In the genomic region with DNA sequence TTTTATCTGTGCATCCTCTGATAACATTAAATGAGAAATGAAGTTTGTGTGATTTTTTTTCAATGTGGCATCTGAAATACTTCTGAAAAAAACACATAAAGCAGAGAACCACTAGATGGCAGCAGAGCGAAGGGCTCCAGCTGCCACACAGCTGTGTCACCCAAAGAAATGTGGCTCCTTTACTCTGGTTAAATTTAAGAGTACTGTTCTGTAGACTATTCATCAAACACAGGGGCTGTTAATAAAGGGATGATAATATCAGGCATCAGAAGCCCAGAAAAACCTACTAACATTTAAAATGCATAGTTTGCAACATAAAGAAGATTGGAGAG, we compare ENCODE assay signal across 8 mouse cellular contexts. TPM values are rescaled to one million over a fixed set of nuclear protein-coding genes. Genes with fewer than 3 reads are reported as not detected.
DNase-seq lines count a peak whose midpoint lies in the region; ATAC-seq and TF ChIP-seq lines count a peak whose summit lies in the region.

No protein-coding gene starts in this region.

- H3K79me2 ChIP-seq in heart, adult 2 months (replicated peaks; ENCODE audit: control insufficient read depth, insufficient read depth, low read length), result no peaks in the 10 kb centered on the region

- peak; percentile 96; the same call in 1 of the 2 replicates for TF ChIP-seq CTCF in heart, adult 2 months (IDR thresholded peaks at IDR 0.05)
- TF ChIP-seq CTCF in bone marrow, adult 2 months (IDR thresholded peaks at IDR 0.05; ENCODE audit: control insufficient read depth, insufficient read depth, low read length), result peak; percentile 80
- peak; percentile 87 for TF ChIP-seq CTCF in forebrain, postnatal 0 days (IDR thresholded peaks at IDR 0.05; ENCODE audit: low read depth)
- TF ChIP-seq CTCF in midbrain, postnatal 0 days (IDR thresholded peaks at IDR 0.05), result peak; percentile 97

- H3K4me3 ChIP-seq in heart, adult 2 months, result no peak overlapping the region
- no peak overlapping the region for H3K4me3 ChIP-seq in heart, embryonic 11.5 days (ENCODE audit: low read depth, low read length)
- H3K4me3 ChIP-seq in bone marrow, adult 2 months (replicated peaks; ENCODE audit: control insufficient read depth, low read depth, low read length), result no peak overlapping the region
- H3K4me3 ChIP-seq in forebrain, postnatal 0 days (ENCODE audit: low read depth, low read length), result no peak overlapping the region
- no peak overlapping the region for H3K4me3 ChIP-seq in midbrain, postnatal 0 days (ENCODE audit: low read depth, low read length)

- no peak overlapping the region for H3K4me2 ChIP-seq in heart, embryonic 11.5 days
- no peak overlapping the region for H3K4me2 ChIP-seq in forebrain, postnatal 0 days (ENCODE audit: low read depth)
- no peak overlapping the region for H3K4me2 ChIP-seq in midbrain, postnatal 0 days (ENCODE audit: low read depth, low read length, poor library complexity, severe bottlenecking)

- DNase-seq in heart, adult 2 months, result no peak
- DNase-seq in CD4-positive helper T cell, adult 2 months (ENCODE audit: low read depth, low spot score), result peak; percentile 77
- peak; percentile 88 for DNase-seq in forebrain, postnatal 0 days
- peak; percentile 27 for DNase-seq in large intestine, adult 2 months (ENCODE audit: low read depth, low spot score)
- DNase-seq in midbrain, postnatal 0 days (ENCODE audit: low spot score), result peak; percentile 90
- DNase-seq in yolk sac, embryonic 10.5 days (ENCODE audit: low spot score), result peak; percentile 14

- no peaks in the 10 kb centered on the region for H3K36me3 ChIP-seq in heart, adult 2 months (ENCODE audit: control insufficient read depth, insufficient read depth, low read length)
- no peaks in the 10 kb centered on the region for H3K36me3 ChIP-seq in heart, embryonic 11.5 days (ENCODE audit: control insufficient read depth, insufficient read depth, low read length)
- no peaks in the 10 kb centered on the region for H3K36me3 ChIP-seq in forebrain, postnatal 0 days (ENCODE audit: insufficient read depth)
- no peaks in the 10 kb centered on the region for H3K36me3 ChIP-seq in midbrain, postnatal 0 days (ENCODE audit: insufficient read depth, low read length)

- H3K9me3 ChIP-seq in heart, embryonic 11.5 days (replicated peaks; ENCODE audit: control insufficient read depth, low read length), result no peaks in the 10 kb centered on the region
- H3K9me3 ChIP-seq in forebrain, postnatal 0 days (ENCODE audit: low read length), result no peaks in the 10 kb centered on the region
- H3K9me3 ChIP-seq in midbrain, postnatal 0 days (ENCODE audit: low read length), result no peaks in the 10 kb centered on the region

- intact Hi-C loops in heart, adult 2 months (cut with DNase I), result loop anchor here (1.0 to 10.0 kb wide), 4 partner anchors 158 to 1240 kb away; no protein-coding TSS in a partner anchor

- H3K27me3 ChIP-seq in heart, adult 2 months (ENCODE audit: control insufficient read depth, insufficient read depth, low read length), result no peaks in the 10 kb centered on the region
- no peaks in the 10 kb centered on the region for H3K27me3 ChIP-seq in heart, embryonic 11.5 days (ENCODE audit: control insufficient read depth, insufficient read depth, low read length)
- H3K27me3 ChIP-seq in forebrain, postnatal 0 days (ENCODE audit: insufficient read depth, low read length), result no peaks in the 10 kb centered on the region
- no peaks in the 10 kb centered on the region for H3K27me3 ChIP-seq in midbrain, postnatal 0 days (ENCODE audit: insufficient read depth, low read length)

- WGBS in heart, adult 2 months, result 0% methylated on average over 1 of the region's 1 CpGs
- 3% methylated on average over 1 of the region's 1 CpGs for WGBS in heart, embryonic 11.5 days (ENCODE audit: insufficient replicate concordance)
- 3% methylated on average over 1 of the region's 1 CpGs for WGBS in bone marrow, adult 2 months
- 0% methylated on average over 1 of the region's 1 CpGs for WGBS in forebrain, postnatal 0 days
- WGBS in large intestine, adult 2 months, result 0% methylated on average over 1 of the region's 1 CpGs
- 0% methylated on average over 1 of the region's 1 CpGs for WGBS in midbrain, postnatal 0 days

- 0 out of 2 replicates have a peak, but pooled peaks have one; percentile 67 for TF ChIP-seq EP300 in heart, adult 2 months (IDR thresholded peaks at IDR 0.05; ENCODE audit: insufficient read depth, low read depth, low read length)

- no peaks in the 10 kb centered on the region for H3K4me1 ChIP-seq in heart, adult 2 months (ENCODE audit: control insufficient read depth, insufficient read depth, low read length)
- H3K4me1 ChIP-seq in heart, embryonic 11.5 days (ENCODE audit: control insufficient read depth, insufficient read depth, low read length), result no peaks in the 10 kb centered on the region
- no peaks in the 10 kb centered on the region for H3K4me1 ChIP-seq in bone marrow, adult 2 months (ENCODE audit: control insufficient read depth, insufficient read depth, low read length)
- H3K4me1 ChIP-seq in forebrain, postnatal 0 days (ENCODE audit: insufficient read depth), result no peaks in the 10 kb centered on the region
- H3K4me1 ChIP-seq in midbrain, postnatal 0 days (ENCODE audit: insufficient read depth, low read length), result no peaks in the 10 kb centered on the region

- TF ChIP-seq POLR2A in heart, adult 2 months (IDR thresholded peaks at IDR 0.05; ENCODE audit: insufficient read depth, low read depth, low read length), result no peak
- TF ChIP-seq POLR2A in bone marrow, adult 2 months (IDR thresholded peaks at IDR 0.05; ENCODE audit: borderline replicate concordance, control insufficient read depth, low read depth, low read length), result no peak

- no peak overlapping the region for H3K27ac ChIP-seq in heart, adult 2 months
- no peak overlapping the region for H3K27ac ChIP-seq in heart, embryonic 11.5 days (ENCODE audit: low read depth, low read length)
- no peak overlapping the region for H3K27ac ChIP-seq in bone marrow, adult 2 months (ENCODE audit: control insufficient read depth, insufficient read depth, low read depth, low read length, poor library complexity)
- no peak overlapping the region for H3K27ac ChIP-seq in forebrain, postnatal 0 days (ENCODE audit: low read depth, low read length)
- no peak overlapping the region for H3K27ac ChIP-seq in midbrain, postnatal 0 days (ENCODE audit: low read depth, low read length)

- no peak overlapping the region for H3K9ac ChIP-seq in heart, adult 2 months (ENCODE audit: low read depth, low read length)
- H3K9ac ChIP-seq in heart, embryonic 11.5 days (ENCODE audit: low read depth, low read length), result no peak overlapping the region
- no peak overlapping the region for H3K9ac ChIP-seq in forebrain, postnatal 0 days
- H3K9ac ChIP-seq in midbrain, postnatal 0 days (replicated peaks; ENCODE audit: low read length, poor library complexity, severe bottlenecking), result no peak overlapping the region

- no peak for ATAC-seq in heart, embryonic 11.5 days (replicated peaks; ENCODE audit: insufficient number of reproducible peaks, low FRiP score, low TSS enrichment)
- peak; percentile 85 for ATAC-seq in forebrain, postnatal 0 days
- ATAC-seq in midbrain, postnatal 0 days (ENCODE audit: low FRiP score), result peak; percentile 76

RNA-seq across cellular contexts. Expression of a gene that starts 38.1 kb away (rescaled TPM):
- not detected for total RNA-seq in heart, adult 2 months (2021)
- polyA plus RNA-seq in heart, adult 2 months (2012; rRNA removed), result not detected in 2 replicates
- polyA plus RNA-seq in heart, embryonic 11.5 days (2014; fragmentation: Nextera tagmentation; extraction: Ambion mirVana), result not detected in 2 replicates
- polyA plus RNA-seq in bone marrow, adult 2 months (2011; ENCODE audit: insufficient read depth, insufficient read length, low replicate concordance, missing spikeins), result not detected in 2 replicates
- not detected in 2 replicates for total RNA-seq in forebrain, postnatal 0 days (2014; rRNA removed)
- not detected in 2 replicates for polyA plus RNA-seq in forebrain, postnatal 0 days (2015; fragmentation: Nextera tagmentation; extraction: Ambion mirVana)
- not detected in 2 replicates for polyA plus RNA-seq in large intestine, adult 2 months (2012; rRNA removed)
- not detected in 2 replicates for total RNA-seq in midbrain, postnatal 0 days (2014; rRNA removed)
- polyA plus RNA-seq in midbrain, postnatal 0 days (2015; fragmentation: Nextera tagmentation; extraction: Ambion mirVana), result not detected in 2 replicates

RNA-seq across cellular contexts. Expression of a gene that starts 57.2 kb away (rescaled TPM):
- total RNA-seq in heart, adult 2 months (2021), result 100 to 1,000 TPM; 175 to 199 TPM
- 67.3 and 128 TPM in 2 replicates for polyA plus RNA-seq in heart, adult 2 months (2012; rRNA removed)
- 223 and 238 TPM in 2 replicates for polyA plus RNA-seq in heart, embryonic 11.5 days (2014; fragmentation: Nextera tagmentation; extraction: Ambion mirVana)
- polyA plus RNA-seq in bone marrow, adult 2 months (2011; ENCODE audit: insufficient read depth, insufficient read length, low replicate concordance, missing spikeins), result 25.9 and 26.6 TPM in 2 replicates
- 379 and 428 TPM in 2 replicates for total RNA-seq in forebrain, postnatal 0 days (2014; rRNA removed)
- polyA plus RNA-seq in forebrain, postnatal 0 days (2015; fragmentation: Nextera tagmentation; extraction: Ambion mirVana), result 433 and 494 TPM in 2 replicates
- polyA plus RNA-seq in large intestine, adult 2 months (2012; rRNA removed), result 20.4 and 22.8 TPM in 2 replicates
- 213 and 269 TPM in 2 replicates for total RNA-seq in midbrain, postnatal 0 days (2014; rRNA removed)
- polyA plus RNA-seq in midbrain, postnatal 0 days (2015; fragmentation: Nextera tagmentation; extraction: Ambion mirVana), result 276 and 301 TPM in 2 replicates

RNA-seq across cellular contexts. Expression of a gene that starts 58.2 kb away (rescaled TPM):
- 10 to 100 TPM; 13.3 to 15.5 TPM for total RNA-seq in heart, adult 2 months (2021)
- polyA plus RNA-seq in heart, adult 2 months (2012; rRNA removed), result 7.0 and 12.4 TPM in 2 replicates
- polyA plus RNA-seq in heart, embryonic 11.5 days (2014; fragmentation: Nextera tagmentation; extraction: Ambion mirVana), result 28.6 and 34.0 TPM in 2 replicates
- polyA plus RNA-seq in bone marrow, adult 2 months (2011; ENCODE audit: insufficient read depth, insufficient read length, low replicate concordance, missing spikeins), result 6.9 and 15.3 TPM in 2 replicates
- 77.7 and 80.0 TPM in 2 replicates for total RNA-seq in forebrain, postnatal 0 days (2014; rRNA removed)
- polyA plus RNA-seq in forebrain, postnatal 0 days (2015; fragmentation: Nextera tagmentation; extraction: Ambion mirVana), result 65.3 and 78.6 TPM in 2 replicates
- polyA plus RNA-seq in large intestine, adult 2 months (2012; rRNA removed), result 11.3 and 13.5 TPM in 2 replicates
- total RNA-seq in midbrain, postnatal 0 days (2014; rRNA removed), result 64.6 and 81.2 TPM in 2 replicates
- polyA plus RNA-seq in midbrain, postnatal 0 days (2015; fragmentation: Nextera tagmentation; extraction: Ambion mirVana), result 87.2 and 88.5 TPM in 2 replicates

Comparison
In these comparisons a context has a peak if more than half of its experiments do, and no peak if none do; other contexts are left out.
1. DNase-seq: peak in CD4-positive helper T cell, adult 2 months (single experiment), forebrain, postnatal 0 days (single experiment), large intestine, adult 2 months (single experiment), midbrain, postnatal 0 days (single experiment) and yolk sac, embryonic 10.5 days (single experiment); none in heart, adult 2 months (0 of 2).
2. Peak in every context shown above with its lines, with median percentiles within 50 percentile points of each other: CTCF ChIP-seq.